Mouse (Mus musculus): ENCODE measurements around the gene Phf14. TPM values are rescaled to one million over a fixed set of nuclear protein-coding genes. Genes with fewer than 3 reads are reported as not detected.

Gene Phf14
- polyA plus RNA-seq, 1 experiment from 2014 or later: 87.7 TPM

GRCm38 (mm10) chr6:12084721-12085120 lies 177.1 kb downstream of the Phf14 start:
- ATAC-seq (replicated peaks; ENCODE audit: low FRiP score, low read depth): no peak
- TF ChIP-seq CTCF (IDR thresholded peaks at IDR 0.05; ENCODE audit: low read depth): no peak

GRCm38 (mm10) chr6:12089439-12089992 lies 181.9 kb downstream of the Phf14 start:
- no peaks in the 10 kb centered on the region for H3K4me1 ChIP-seq (replicated peaks; ENCODE audit: insufficient read depth, low read length)
- TF ChIP-seq CTCF (IDR thresholded peaks at IDR 0.05; ENCODE audit: low read depth): no peak
- H3K9ac ChIP-seq (ENCODE audit: low read depth, low read length): no peak overlapping the region
- H3K9me3 ChIP-seq (replicated peaks; ENCODE audit: low read length): no peaks in the 10 kb centered on the region
- no peak overlapping the region for H3K27ac ChIP-seq
- DNase-seq (ENCODE audit: low spot score) (no peak), ATAC-seq (replicated peaks; ENCODE audit: low FRiP score, low read depth) (no peak)
- no peak overlapping the region for H3K4me2 ChIP-seq (ENCODE audit: low read length)
- H3K4me3 ChIP-seq (replicated peaks; ENCODE audit: low read depth, low read length): no peak overlapping the region
- H3K36me3 ChIP-seq (ENCODE audit: insufficient read depth, low read length): no peaks in the 10 kb centered on the region
- no peaks in the 10 kb centered on the region for H3K27me3 ChIP-seq (ENCODE audit: insufficient read depth, low read length)
- WGBS: 63% methylated on average over 3 of the region's 3 CpGs

More at GRCm38 (mm10) chr6:12084721-12085120, 177.1 kb downstream of the Phf14 start:
- DNase-seq (ENCODE audit: low spot score): no peak
- Histone ChIP-seq H3K9ac (ENCODE audit: low read depth, low read length) (no peak overlapping the region), H3K27me3 (ENCODE audit: insufficient read depth, low read length) (no peaks in the 10 kb centered on the region), H3K4me3 (replicated peaks; ENCODE audit: low read depth, low read length) (no peak overlapping the region), H3K9me3 (replicated peaks; ENCODE audit: low read length) (no peaks in the 10 kb centered on the region), H3K36me3 (ENCODE audit: insufficient read depth, low read length) (no peaks in the 10 kb centered on the region), H3K27ac (no peak overlapping the region), H3K4me2 (ENCODE audit: low read length) (no peak overlapping the region), H3K4me1 (replicated peaks; ENCODE audit: insufficient read depth, low read length) (no peaks in the 10 kb centered on the region)
- 79% methylated on average over 5 of the region's 5 CpGs for WGBS

GRCm38 (mm10) chr6:12095716-12096115 lies 188.1 kb downstream of the Phf14 start:
- WGBS: 63% methylated on average over 1 of the region's 1 CpGs
- H3K9ac ChIP-seq (ENCODE audit: low read depth, low read length): no peak overlapping the region
- DNase-seq (ENCODE audit: low spot score) (no peak), ATAC-seq (replicated peaks; ENCODE audit: low FRiP score, low read depth) (no peak)
- no peak overlapping the region for H3K4me3 ChIP-seq (replicated peaks; ENCODE audit: low read depth, low read length)
- H3K4me1 ChIP-seq (replicated peaks; ENCODE audit: insufficient read depth, low read length): no peaks in the 10 kb centered on the region
- no peak overlapping the region for H3K4me2 ChIP-seq (ENCODE audit: low read length)
- H3K27me3 ChIP-seq (ENCODE audit: insufficient read depth, low read length): no peaks in the 10 kb centered on the region
- no peak overlapping the region for H3K27ac ChIP-seq
- no peaks in the 10 kb centered on the region for H3K36me3 ChIP-seq (ENCODE audit: insufficient read depth, low read length)
- no peak for TF ChIP-seq CTCF (IDR thresholded peaks at IDR 0.05; ENCODE audit: low read depth)
- no peaks in the 10 kb centered on the region for H3K9me3 ChIP-seq (replicated peaks; ENCODE audit: low read length)

- WGBS: 62% methylated on average over 4 of the region's 4 CpGs
Measured at GRCm38 (mm10) chr6:12097125-12097524, 189.5 kb downstream of the Phf14 start.

GRCm38 (mm10) chr6:12105144-12105543 lies 197.5 kb downstream of the Phf14 start:
- ATAC-seq (replicated peaks; ENCODE audit: low FRiP score, low read depth) (no peak), DNase-seq (ENCODE audit: low spot score) (peak; percentile 23)
- Histone ChIP-seq H3K27me3 (ENCODE audit: insufficient read depth, low read length) (no peaks in the 10 kb centered on the region), H3K9me3 (replicated peaks; ENCODE audit: low read length) (no peaks in the 10 kb centered on the region), H3K27ac (no peak overlapping the region), H3K4me1 (replicated peaks; ENCODE audit: insufficient read depth, low read length) (no peaks in the 10 kb centered on the region), H3K9ac (ENCODE audit: low read depth, low read length) (no peak overlapping the region), H3K36me3 (ENCODE audit: insufficient read depth, low read length) (no peaks in the 10 kb centered on the region), H3K4me2 (ENCODE audit: low read length) (no peak overlapping the region), H3K4me3 (replicated peaks; ENCODE audit: low read depth, low read length) (no peak overlapping the region)
- 36% methylated on average over 4 of the region's 4 CpGs for WGBS
- TF ChIP-seq CTCF (IDR thresholded peaks at IDR 0.05; ENCODE audit: low read depth): no peak

More at GRCm38 (mm10) chr6:12097125-12097524, 189.5 kb downstream of the Phf14 start:
- ATAC-seq (replicated peaks; ENCODE audit: low FRiP score, low read depth) (no peak), DNase-seq (ENCODE audit: low spot score) (no peak)
- Histone ChIP-seq H3K4me3 (replicated peaks; ENCODE audit: low read depth, low read length) (no peak overlapping the region), H3K27ac (no peak overlapping the region), H3K4me1 (replicated peaks; ENCODE audit: insufficient read depth, low read length) (no peaks in the 10 kb centered on the region), H3K27me3 (ENCODE audit: insufficient read depth, low read length) (no peaks in the 10 kb centered on the region), H3K9me3 (replicated peaks; ENCODE audit: low read length) (no peaks in the 10 kb centered on the region), H3K4me2 (ENCODE audit: low read length) (no peak overlapping the region), H3K36me3 (ENCODE audit: insufficient read depth, low read length) (no peaks in the 10 kb centered on the region), H3K9ac (ENCODE audit: low read depth, low read length) (no peak overlapping the region)
- TF ChIP-seq CTCF (IDR thresholded peaks at IDR 0.05; ENCODE audit: low read depth): no peak

GRCm38 (mm10) chr6:12107326-12107725 lies 199.7 kb downstream of the Phf14 start:
- DNase-seq (ENCODE audit: low spot score): no peak
- no peak overlapping the region for H3K4me2 ChIP-seq (ENCODE audit: low read length)
- 58% methylated on average over 10 of the region's 10 CpGs for WGBS
- no peak for ATAC-seq (replicated peaks; ENCODE audit: low FRiP score, low read depth)
- no peak overlapping the region for H3K9ac ChIP-seq (ENCODE audit: low read depth, low read length)
- H3K27ac ChIP-seq: no peak overlapping the region
- no peaks in the 10 kb centered on the region for H3K27me3 ChIP-seq (ENCODE audit: insufficient read depth, low read length)
- H3K36me3 ChIP-seq (ENCODE audit: insufficient read depth, low read length): no peaks in the 10 kb centered on the region
- no peak overlapping the region for H3K4me3 ChIP-seq (replicated peaks; ENCODE audit: low read depth, low read length)
- H3K4me1 ChIP-seq (replicated peaks; ENCODE audit: insufficient read depth, low read length): no peaks in the 10 kb centered on the region
- no peak for TF ChIP-seq CTCF (IDR thresholded peaks at IDR 0.05; ENCODE audit: low read depth)
- no peaks in the 10 kb centered on the region for H3K9me3 ChIP-seq (replicated peaks; ENCODE audit: low read length)

GRCm38 (mm10) chr6:12107786-12108185 lies 200.2 kb downstream of the Phf14 start:
- WGBS: 25% methylated on average over 8 of the region's 8 CpGs
- H3K4me2 ChIP-seq (ENCODE audit: low read length): no peak overlapping the region
- no peak for TF ChIP-seq CTCF (IDR thresholded peaks at IDR 0.05; ENCODE audit: low read depth)
- H3K9ac ChIP-seq (ENCODE audit: low read depth, low read length): no peak overlapping the region
- H3K27me3 ChIP-seq (ENCODE audit: insufficient read depth, low read length): no peaks in the 10 kb centered on the region
- no peak overlapping the region for H3K27ac ChIP-seq
- ATAC-seq (replicated peaks; ENCODE audit: low FRiP score, low read depth) (no peak), DNase-seq (ENCODE audit: low spot score) (no peak)
- no peak overlapping the region for H3K4me3 ChIP-seq (replicated peaks; ENCODE audit: low read depth, low read length)
- H3K9me3 ChIP-seq (replicated peaks; ENCODE audit: low read length): no peaks in the 10 kb centered on the region
- no peaks in the 10 kb centered on the region for H3K36me3 ChIP-seq (ENCODE audit: insufficient read depth, low read length)
- H3K4me1 ChIP-seq (replicated peaks; ENCODE audit: insufficient read depth, low read length): no peaks in the 10 kb centered on the region

All from kidney, postnatal 0 days (tissue).